Mouse (Mus musculus) ES-CJ7 (cell line): Measurements from ENCODE around the gene Gpr162.
"Not testable (repeated sequence)": the region's sequence is repeated elsewhere in the genome, so short reads cannot be mapped to it uniquely, and the experiment has no call there.

Experiments
- DNase-seq: peaks from one replicate; pipeline ENCODE4 v3.0.0; 2011; ENCODE audit warnings: low read depth, low spot score

Gene Gpr162

DNA sequence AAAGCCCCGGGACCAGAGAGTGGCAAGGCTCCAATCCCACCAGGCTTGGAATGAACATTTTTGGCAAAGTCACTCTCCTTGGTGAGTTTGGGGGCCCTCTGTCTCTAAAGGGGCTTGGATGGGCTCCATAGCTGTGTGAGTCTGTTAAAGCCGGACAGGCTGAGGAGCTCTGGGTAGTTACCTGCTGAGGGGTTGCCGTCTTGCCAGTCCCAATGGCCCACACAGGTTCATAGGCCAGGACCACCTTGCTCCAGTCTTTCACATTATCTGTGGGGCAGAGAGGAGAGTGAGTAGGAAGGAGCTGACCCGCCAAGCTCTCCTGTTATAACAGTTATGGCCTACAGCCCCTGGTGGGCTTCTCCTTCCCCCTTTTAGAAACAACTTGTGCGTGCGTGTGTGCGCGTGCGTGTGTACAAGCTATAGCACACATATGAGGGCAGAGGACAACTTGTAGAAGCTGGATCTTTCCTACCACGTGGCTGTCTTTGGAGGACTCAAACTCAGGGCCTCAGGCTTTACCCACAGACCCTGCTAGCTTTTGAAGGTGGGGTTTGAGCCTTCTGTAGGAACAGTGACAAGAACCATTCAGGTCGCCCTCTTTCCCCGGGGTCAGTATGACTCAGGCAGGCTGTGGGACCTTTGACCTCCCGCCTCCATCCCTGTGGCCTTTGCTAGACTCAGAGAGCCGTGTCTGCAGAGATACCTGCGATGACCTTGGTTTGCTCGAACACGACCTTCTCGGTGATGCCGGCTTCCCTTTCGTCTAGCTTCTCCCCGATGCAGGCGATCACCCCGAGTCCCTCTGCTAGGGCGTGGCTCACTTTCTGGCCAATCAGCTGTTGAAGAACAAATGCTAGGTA is 51.9 kb downstream of the Gpr162 start:
- peak; percentile 46 for DNase-seq

GRCm38 (mm10) chr6:124811403-124811665 is 52.4 kb downstream of the Gpr162 start:
- no peak for DNase-seq

DNA sequence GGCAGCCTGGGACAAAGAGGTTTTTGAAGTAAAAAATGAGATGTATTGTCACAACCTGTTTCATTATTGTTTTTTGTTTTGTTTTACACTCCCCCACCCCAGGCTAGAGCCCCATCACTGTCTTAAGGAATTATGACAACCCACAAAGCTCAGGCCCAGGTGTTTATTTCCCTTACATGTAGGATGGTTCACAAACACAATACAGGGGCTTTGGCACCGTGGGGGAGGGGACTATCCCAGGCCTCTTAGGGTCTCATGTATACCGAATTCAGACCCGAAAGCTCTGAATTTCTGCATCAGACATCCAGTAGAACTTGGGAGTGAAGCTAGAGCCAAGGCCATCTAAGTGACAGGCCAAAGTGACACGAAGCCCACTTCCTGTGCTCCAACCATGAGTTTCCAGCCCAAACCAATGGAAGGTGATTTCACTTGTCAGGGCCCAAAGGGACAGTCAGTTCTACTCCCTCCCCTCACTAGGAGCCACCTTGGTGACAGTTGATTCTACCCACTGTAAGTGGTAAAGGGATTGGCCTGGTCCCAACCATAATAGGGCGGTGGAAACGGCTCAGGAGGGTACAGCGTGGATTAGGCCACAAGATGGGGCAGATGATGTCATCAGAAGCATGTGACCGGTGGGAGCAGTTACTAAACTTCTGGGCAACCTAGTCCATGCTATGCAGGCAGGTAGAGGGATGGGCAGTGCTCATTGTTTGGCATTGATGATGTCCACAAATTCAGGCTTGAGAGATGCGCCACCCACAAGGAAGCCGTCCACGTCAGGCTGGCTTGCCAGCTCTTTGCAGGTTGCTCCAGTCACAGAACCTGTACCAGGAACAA is 53.0 kb downstream of the Gpr162 start:
- not testable (repeated sequence) for DNase-seq

- no peak for DNase-seq
Measured at GRCm38 (mm10) chr6:124809775-124810538, 53.8 kb downstream of the Gpr162 start.

DNA sequence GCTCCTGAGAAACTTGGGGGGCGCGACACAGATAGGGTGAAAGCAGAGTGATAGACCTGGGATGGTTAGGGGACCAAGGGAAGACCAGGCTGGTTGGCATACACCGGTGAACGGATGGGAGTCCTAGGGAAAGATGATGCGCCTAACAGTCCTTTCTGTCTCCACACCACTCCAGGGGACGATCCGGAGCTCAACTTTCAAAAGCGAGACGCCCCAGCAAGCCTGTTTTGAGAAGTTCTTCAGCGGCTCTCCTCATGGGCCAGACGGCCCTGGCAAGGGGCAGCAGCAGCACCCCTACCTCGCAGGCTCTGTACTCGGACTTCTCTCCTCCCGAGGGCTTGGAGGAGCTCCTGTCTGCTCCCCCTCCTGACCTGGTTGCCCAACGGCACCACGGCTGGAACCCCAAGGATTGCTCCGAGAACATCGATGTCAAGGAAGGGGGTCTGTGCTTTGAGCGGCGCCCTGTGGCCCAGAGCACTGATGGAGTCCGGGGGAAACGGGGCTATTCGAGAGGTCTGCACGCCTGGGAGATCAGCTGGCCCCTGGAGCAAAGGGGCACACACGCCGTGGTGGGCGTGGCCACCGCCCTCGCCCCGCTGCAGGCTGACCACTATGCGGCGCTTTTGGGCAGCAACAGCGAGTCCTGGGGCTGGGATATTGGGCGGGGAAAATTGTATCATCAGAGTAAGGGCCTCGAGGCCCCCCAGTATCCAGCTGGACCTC is 54.6 kb downstream of the Gpr162 start:
- DNase-seq = peak; percentile 64
